Mouse (Mus musculus): Measurements from ENCODE around the gene Vmn1r40.

Gene Vmn1r40

GRCm38 (mm10) chr6:89707240-89707639 is at the start of gene Vmn1r40:
Gene Vmn1r40, plus strand, starts transcription at chr6:89707540.
- CTCF ChIA-PET, result no interaction called here

GRCm38 (mm10) chr6:89658342-89658741 is 49.0 kb upstream of the Vmn1r40 start:
- CTCF ChIA-PET, result no interaction called here

GRCm38 (mm10) chr6:89658931-89659330 is 48.4 kb upstream of the Vmn1r40 start:
- CTCF ChIA-PET, result no interaction called here

GRCm38 (mm10) chr6:89659692-89660423 is 47.5 kb upstream of the Vmn1r40 start:
- CTCF ChIA-PET, result no interaction called here

GRCm38 (mm10) chr6:89660490-89660889 is 46.9 kb upstream of the Vmn1r40 start:
- CTCF ChIA-PET, result no interaction called here

GRCm38 (mm10) chr6:89662521-89662920 is 44.8 kb upstream of the Vmn1r40 start:
- CTCF ChIA-PET, result no interaction called here

GRCm38 (mm10) chr6:89665155-89665554 is 42.2 kb upstream of the Vmn1r40 start:
- CTCF ChIA-PET, result no interaction called here

- CTCF ChIA-PET, result no interaction called here
These were observed 41.7 kb upstream of the Vmn1r40 start for GRCm38 (mm10) chr6:89665667-89666066.

GRCm38 (mm10) chr6:89666976-89667375 is 40.4 kb upstream of the Vmn1r40 start:
- CTCF ChIA-PET, result no interaction called here

- CTCF ChIA-PET, result no interaction called here
These were observed 37.8 kb upstream of the Vmn1r40 start for GRCm38 (mm10) chr6:89669556-89669955.

GRCm38 (mm10) chr6:89671431-89671830 is 35.9 kb upstream of the Vmn1r40 start:
- CTCF ChIA-PET, result no interaction called here

GRCm38 (mm10) chr6:89672641-89673040 is 34.7 kb upstream of the Vmn1r40 start:
- CTCF ChIA-PET, result no interaction called here

GRCm38 (mm10) chr6:89673135-89673780 is 34.1 kb upstream of the Vmn1r40 start:
- CTCF ChIA-PET, result no interaction called here

GRCm38 (mm10) chr6:89678522-89678921 is 28.8 kb upstream of the Vmn1r40 start:
- CTCF ChIA-PET, result no interaction called here

- CTCF ChIA-PET, result no interaction called here
These were observed 28.0 kb upstream of the Vmn1r40 start for GRCm38 (mm10) chr6:89679291-89679835.

GRCm38 (mm10) chr6:89680155-89680554 is 27.2 kb upstream of the Vmn1r40 start:
- CTCF ChIA-PET, result no interaction called here

- CTCF ChIA-PET, result no interaction called here
These were observed 23.1 kb upstream of the Vmn1r40 start for GRCm38 (mm10) chr6:89684231-89684630.

GRCm38 (mm10) chr6:89687100-89687499 is 20.2 kb upstream of the Vmn1r40 start:
- CTCF ChIA-PET, result no interaction called here

- CTCF ChIA-PET, result no interaction called here
These were observed 716 bp upstream of the Vmn1r40 start for GRCm38 (mm10) chr6:89706624-89707023.

GRCm38 (mm10) chr6:89718051-89718450 is 10.7 kb downstream of the Vmn1r40 start:
- CTCF ChIA-PET, result no interaction called here

- CTCF ChIA-PET, result no interaction called here
These were observed 33.1 kb downstream of the Vmn1r40 start, which contains the start of gene Vmn1r41 for GRCm38 (mm10) chr6:89740466-89740865. Gene Vmn1r41, plus strand, starts transcription at chr6:89740766.

GRCm38 (mm10) chr6:89742811-89743210 is 35.5 kb downstream of the Vmn1r40 start:
- CTCF ChIA-PET, result no interaction called here
